Mouse (Mus musculus) liver, embryonic 16.5 days (tissue): ENCODE measurements around the gene Olfr718-ps1. TPM values are rescaled to one million over a fixed set of nuclear protein-coding genes. Genes with fewer than 3 reads are reported as not detected.

Experiments
- microRNA-seq: library from miRNA; unstranded; fragments of <30 nt; microRNA quantifications from one replicate; pipeline ENCODE4, GENCODE M21; 2016
- polyA plus RNA-seq: library from polyadenylated mRNA; unstranded; fragments of >200 nt; fragmentation: Nextera tagmentation; extraction: Ambion mirVana; gene quantifications from 2 replicates; pipeline ENCODE4 v1.2.1, GENCODE M21; 2015

The Olfr718-ps1 gene
- polyA plus RNA-seq, 1 experiment from 2014 or later, result not detected

Small RNA genes within 50 kb of the gene (microRNA-seq; reads per million reads assigned to microRNA genes)
- not detected for gene Gm44405

Other genes with a start within 250 kb of the Olfr718-ps1 start
- 6,197 and 6,568 TPM in 2 replicates for gene Actb, start 240.8 kb downstream of the Olfr718-ps1 start, polyA plus RNA-seq
- gene Fscn1, start 187.2 kb downstream of the Olfr718-ps1 start, polyA plus RNA-seq, result 19.6 and 20.4 TPM in 2 replicates
- 14.3 and 14.6 TPM in 2 replicates for gene Rnf216, start 34.6 kb downstream of the Olfr718-ps1 start, polyA plus RNA-seq
- 1.4 and 1.5 TPM in 2 replicates for gene Rbak, start 33.2 kb upstream of the Olfr718-ps1 start, polyA plus RNA-seq
- gene Spdye4b, start 33.4 kb upstream of the Olfr718-ps1 start, polyA plus RNA-seq, result not detected in 2 replicates
- gene Spdye4a, start 79.3 kb upstream of the Olfr718-ps1 start, polyA plus RNA-seq, result not detected in 2 replicates
- gene Zfp12, start 87.6 kb upstream of the Olfr718-ps1 start, polyA plus RNA-seq, result 2.0 and 2.1 TPM in 2 replicates
- gene Zfp316, start 122.4 kb upstream of the Olfr718-ps1 start, polyA plus RNA-seq, result 0.12 and 0.26 TPM in 2 replicates
- gene Zfp853, start 146.0 kb upstream of the Olfr718-ps1 start, polyA plus RNA-seq, result not detected in 2 replicates
- gene E130309D02Rik, start 167.8 kb upstream of the Olfr718-ps1 start, polyA plus RNA-seq, result 16.6 and 16.8 TPM in 2 replicates
- 23.9 and 25.5 TPM in 2 replicates for gene Zdhhc4, start 181.7 kb upstream of the Olfr718-ps1 start, polyA plus RNA-seq
- gene Grid2ip, start 209.8 kb upstream of the Olfr718-ps1 start, polyA plus RNA-seq, result not detected in 2 replicates